Mouse (Mus musculus) adrenal gland, postnatal 10 days (tissue): ENCODE results near the gene Svs3b. TPM values are rescaled to one million over a fixed set of nuclear protein-coding genes. Genes with fewer than 3 reads are reported as not detected.
"Not testable (repeated sequence)": the region's sequence is repeated elsewhere in the genome, so short reads cannot be mapped to it uniquely, and the experiment has no call there.

Experiments used
- DNase-seq: peaks from one replicate; pipeline ENCODE4 v3.0.0; 2021; ENCODE audit warnings: mixed read lengths
- long read RNA-seq, 2 experiments: library from polyadenylated mRNA; stranded (forward); transcript quantifications; one replicate each; pipeline ENCODE4 v2.0.0; 2021
- total RNA-seq, 2 experiments: library from RNA; stranded (reverse); gene quantifications; 2 replicates each; pipeline ENCODE4 v1.2.3; 2021

Svs3b gene
- not detected for total RNA-seq
- long read RNA-seq, experiment 1 = 0 reads
- long read RNA-seq, experiment 2 = 0 reads

GRCm38 (mm10) chr2:164256540-164256939 is at the start of gene Svs3b:
Svs3b (minus strand) TSS chr2:164256640.
- DNase-seq = not testable (repeated sequence)

- DNase-seq = not testable (repeated sequence)
Measured at GRCm38 (mm10) chr2:164288968-164289367, 32.5 kb upstream of the Svs3b start, which contains the start of gene Svs3a. Svs3a (plus strand) TSS chr2:164289268.

DNA sequence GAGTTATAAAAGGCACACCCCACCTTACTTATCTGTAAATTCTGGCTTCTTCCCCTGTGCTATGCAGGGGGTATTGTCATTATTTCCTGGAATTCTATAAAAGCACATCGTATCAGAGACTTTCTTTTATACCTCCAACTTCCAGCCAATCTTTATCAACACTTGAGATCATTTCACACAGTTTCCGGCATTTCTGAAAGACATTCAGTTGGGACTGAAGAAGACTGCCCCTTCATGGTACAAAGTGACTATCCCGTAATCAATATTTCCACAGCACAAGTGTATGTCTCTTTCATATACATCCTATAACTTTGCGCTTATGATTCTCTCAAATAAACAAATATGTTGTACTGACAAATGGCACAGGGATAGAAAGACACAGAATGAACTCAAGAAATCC is 21.9 kb upstream of the Svs3b start, which contains the start of gene Svs4:
TSS of gene Svs4 (minus strand) at position 101 of the 400 bp plus-strand sequence.
- no peak for DNase-seq

GRCm38 (mm10) chr2:164238366-164238765 is 18.1 kb downstream of the Svs3b start, which contains the start of gene Svs2:
Svs2 (minus strand) TSS chr2:164238466.
- DNase-seq = no peak

GRCm38 (mm10) chr2:164232671-164233070 is 23.8 kb downstream of the Svs3b start:
- DNase-seq = no peak

- DNase-seq = peak; percentile 12
Measured at GRCm38 (mm10) chr2:164228361-164229070, 27.9 kb downstream of the Svs3b start.

DNA sequence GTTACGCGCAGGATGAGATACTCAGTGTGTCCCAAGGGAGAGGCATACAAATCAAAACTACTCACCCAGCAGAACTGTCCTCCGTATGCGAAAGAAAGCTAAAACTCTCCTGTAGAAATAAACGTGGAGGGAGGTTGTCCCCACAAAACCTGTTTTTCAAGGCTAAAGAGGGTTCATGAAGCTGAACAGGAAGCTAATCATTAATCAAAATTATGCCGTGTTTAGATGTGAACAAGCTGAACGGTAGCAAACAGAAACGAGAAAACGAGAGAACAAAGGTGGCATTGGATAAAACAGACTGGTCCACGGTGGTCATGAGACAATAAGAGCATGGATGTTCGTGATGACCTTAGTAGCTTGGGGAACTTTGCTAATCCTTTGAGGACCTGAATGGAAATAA is 34.9 kb downstream of the Svs3b start, which contains the start of gene Wfdc15b:
TSS of gene Wfdc15b (minus strand) at position 139 of the 400 bp plus-strand sequence.
- no peak for DNase-seq

DNA sequence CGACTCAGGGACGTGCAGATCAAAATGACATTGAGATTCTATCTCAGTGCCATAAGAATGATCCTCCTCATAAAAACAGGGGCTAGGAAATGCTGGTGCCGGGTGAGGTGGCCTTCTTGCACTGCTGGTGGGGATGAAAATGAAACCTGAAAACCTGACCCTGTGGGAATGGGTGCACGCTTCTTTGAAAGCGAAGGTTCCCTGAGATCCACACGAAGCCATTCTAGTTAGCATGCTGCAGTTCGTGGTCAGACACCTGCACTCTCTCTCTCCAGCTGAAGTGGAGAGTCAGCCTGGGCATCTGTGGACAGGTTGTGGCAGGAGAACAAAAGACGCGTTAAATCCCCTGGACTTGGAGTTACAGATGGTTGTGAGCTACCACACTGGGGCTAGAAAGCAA is 37.1 kb downstream of the Svs3b start:
- DNase-seq = no peak

- no peak for DNase-seq
Measured at GRCm38 (mm10) chr2:164212711-164213110, 43.7 kb downstream of the Svs3b start.

- DNase-seq = no peak
Measured at GRCm38 (mm10) chr2:164210892-164211291, 45.5 kb downstream of the Svs3b start.

DNA sequence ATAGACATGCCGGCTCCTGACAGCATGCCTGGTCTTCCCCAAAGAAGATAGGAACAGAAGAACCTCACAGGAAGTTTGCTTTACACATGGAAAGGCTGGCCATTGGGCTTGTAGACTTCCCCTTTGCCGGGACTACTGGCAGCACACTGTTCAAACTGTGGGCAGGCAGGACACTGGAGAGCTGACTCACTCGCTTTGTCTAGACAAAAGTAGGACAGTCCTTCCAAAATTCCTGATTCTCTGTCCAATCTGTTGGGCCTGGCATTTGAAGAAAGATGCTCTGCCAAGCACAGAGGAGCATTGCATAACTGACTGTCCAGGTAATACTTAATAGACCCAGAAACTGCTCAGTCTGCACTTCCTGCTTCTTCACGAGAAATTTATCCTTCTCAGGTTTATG is 49.8 kb downstream of the Svs3b start:
- no peak for DNase-seq

- DNase-seq = not testable (repeated sequence)
Measured at GRCm38 (mm10) chr2:164206011-164206410, 50.4 kb downstream of the Svs3b start.

Other genes starting within 250 kb of the Svs3b start
- 1 to 10 TPM; 1.9 to 2.5 TPM for gene Pabpc1l, start 231.2 kb downstream of the Svs3b start, total RNA-seq
- gene Stk4, start 186.3 kb downstream of the Svs3b start, total RNA-seq = 10 to 100 TPM; 27.9 to 30.1 TPM
- gene Tomm34, start 185.5 kb downstream of the Svs3b start, total RNA-seq = 10 to 100 TPM; 24.6 to 29.5 TPM
- gene Kcns1, start 85.5 kb downstream of the Svs3b start, total RNA-seq = under 1 TPM; 0.09 to 0.15 TPM
- not detected for gene Wfdc5, start 73.9 kb downstream of the Svs3b start, total RNA-seq
- gene Wfdc12, start 66.0 kb downstream of the Svs3b start, total RNA-seq = not detected
- not detected for gene Wfdc15a, start 56.5 kb downstream of the Svs3b start, total RNA-seq
- not detected for gene Wfdc15b, start 35.0 kb downstream of the Svs3b start, total RNA-seq
- not detected for gene Svs2, start 18.2 kb downstream of the Svs3b start, total RNA-seq
- gene Svs4, start 21.8 kb upstream of the Svs3b start, total RNA-seq = not detected
- not detected for gene Svs3a, start 32.6 kb upstream of the Svs3b start, total RNA-seq
- gene Svs6, start 60.1 kb upstream of the Svs3b start, total RNA-seq = not detected
- gene Svs5, start 76.1 kb upstream of the Svs3b start, total RNA-seq = under 1 TPM in 1 of 2 experiments, not detected in 1; 0.45 TPM
- 10 to 100 TPM in 1 of 2 experiments, 1 to 10 TPM in 1; 9.1 to 13.2 TPM for gene Slpi, start 132.5 kb upstream of the Svs3b start, total RNA-seq
- under 1 TPM in 1 of 2 experiments, not detected in 1; 0.15 TPM for gene Rbpjl, start 146.5 kb upstream of the Svs3b start, total RNA-seq
- gene Matn4, start 148.5 kb upstream of the Svs3b start, total RNA-seq = 1 to 10 TPM; 2.3 to 2.7 TPM
- gene Sdc4, start 187.2 kb upstream of the Svs3b start, total RNA-seq = 100 to 1,000 TPM; 101 to 246 TPM
- gene Sys1, start 200.3 kb upstream of the Svs3b start, total RNA-seq = 10 to 100 TPM; 31.7 to 34.5 TPM
- gene Gm20458, start 204.3 kb upstream of the Svs3b start, total RNA-seq = 1 to 10 TPM; 2.5 to 4.8 TPM
- gene Trp53tg5, start 217.1 kb upstream of the Svs3b start, total RNA-seq = not detected
- gene Dbndd2, start 229.5 kb upstream of the Svs3b start, total RNA-seq = 10 to 100 TPM; 13.1 to 20.5 TPM
- gene Pigt, start 240.9 kb upstream of the Svs3b start, total RNA-seq = 10 to 100 TPM; 87.4 to 93.0 TPM